Mouse (Mus musculus) E14TG2a.4 (cell line): ENCODE results near the gene Cwc27.

Source experiments
- H3K27me3 ChIP-seq: 2 replicates; pipeline ENCODE4 v1.6.1; 2014; ENCODE audit warnings: low read length, control low read depth; ENCODE audit not compliant: insufficient read depth
- H3K36me3 ChIP-seq: 2 replicates; pipeline ENCODE4 v1.6.1; 2014; ENCODE audit warnings: low read length, control low read depth; ENCODE audit not compliant: insufficient read depth
- H3K4me1 ChIP-seq: replicated peaks from 2 replicates; pipeline ENCODE4 v1.6.1; 2014; ENCODE audit warnings: low read depth, low read length, control low read depth
- H3K4me3 ChIP-seq: replicated peaks from 2 replicates; pipeline ENCODE4 v1.5.1; 2014; ENCODE audit warnings: mild to moderate bottlenecking, low read length
- H3K9me3 ChIP-seq: 2 replicates; pipeline ENCODE4 v1.6.1; 2014; ENCODE audit warnings: low read length, control low read depth
- CTCF ChIP-seq: conservative IDR thresholded peaks from 2 replicates; pipeline ENCODE4 v1.5.1; 2014; ENCODE audit warnings: low read length
- NANOG ChIP-seq: IDR thresholded peaks from 2 replicates; pipeline ENCODE4 v1.6.1; 2014; ENCODE audit warnings: borderline replicate concordance, low read length, mixed read lengths
- POU5F1 ChIP-seq: IDR thresholded peaks from 2 replicates; pipeline ENCODE4 v1.6.1; 2014; ENCODE audit warnings: low read length, borderline replicate concordance

Gene Cwc27

DNA sequence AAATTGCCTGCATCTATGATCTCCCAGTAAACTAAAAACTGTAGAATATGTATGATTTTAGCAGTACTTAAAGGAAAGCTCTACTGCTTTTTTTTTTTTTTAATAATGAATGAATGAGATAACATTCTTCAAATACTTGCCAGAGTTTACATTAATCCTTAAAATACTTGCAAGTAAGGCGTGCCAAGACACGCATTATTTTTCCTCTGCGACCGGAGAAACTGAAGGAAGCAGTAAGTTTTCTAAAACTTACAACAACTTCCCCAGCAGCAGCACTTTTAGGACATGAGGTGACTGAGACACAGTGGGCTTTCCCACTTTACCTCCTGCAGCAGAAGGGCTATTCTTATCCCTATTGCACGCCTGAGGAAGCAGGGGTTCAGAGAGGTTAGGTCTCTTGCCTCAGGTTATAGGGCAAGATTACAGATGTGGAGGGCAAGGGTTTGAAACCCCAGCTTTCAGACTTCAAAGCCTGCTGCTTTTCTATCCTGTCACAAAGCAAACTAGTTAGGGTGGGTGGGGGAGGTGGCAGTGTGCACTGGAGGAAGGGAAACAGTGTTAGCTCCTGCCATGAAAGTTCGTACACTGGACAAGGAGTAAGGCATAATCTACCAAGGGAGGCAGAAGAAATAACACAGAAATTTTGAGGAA lies 132.5 kb downstream of the Cwc27 start:
- Histone ChIP-seq H3K9me3 (peaks cover 14% of the 10 kb centered on the region), H3K4me3 (no peak overlapping the region), H3K27me3 (no peaks in the 10 kb centered on the region), H3K4me1 (peaks cover 5% of the 10 kb centered on the region; the same call in 1 of the 2 replicates), H3K36me3 (peaks cover 9% of the 10 kb centered on the region; the same call in 1 of the 2 replicates)
- TF ChIP-seq NANOG = no peak
- no peak for TF ChIP-seq CTCF
- TF ChIP-seq POU5F1 = no peak

DNA sequence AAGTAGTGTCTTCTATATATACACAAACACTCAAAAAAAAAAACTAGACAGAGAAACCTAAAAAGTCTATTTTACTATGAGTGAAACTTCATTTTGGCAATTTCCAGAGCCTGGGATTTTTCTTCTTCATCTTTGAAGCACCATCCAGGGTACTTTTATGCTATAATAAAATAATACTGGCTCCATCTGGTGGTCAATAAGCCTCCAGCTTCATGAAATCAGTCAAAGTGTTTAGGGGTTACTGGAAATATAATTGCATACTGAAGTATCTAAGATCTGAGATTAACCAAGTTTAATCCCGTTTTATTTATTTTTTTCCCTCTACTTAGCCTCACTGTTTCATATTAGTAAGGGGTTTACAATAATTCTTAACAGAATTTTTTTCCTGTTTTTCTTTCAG lies 135.7 kb downstream of the Cwc27 start:
- TF ChIP-seq NANOG (no peak), CTCF (no peak), POU5F1 (no peak)
- H3K4me1 ChIP-seq = peaks cover 5% of the 10 kb centered on the region; the same call in 1 of the 2 replicates
- peaks cover 42% of the 10 kb centered on the region for H3K9me3 ChIP-seq
- peaks cover 12% of the 10 kb centered on the region; the same call in 1 of the 2 replicates for H3K36me3 ChIP-seq
- H3K27me3 ChIP-seq = no peaks in the 10 kb centered on the region
- no peak overlapping the region for H3K4me3 ChIP-seq

DNA sequence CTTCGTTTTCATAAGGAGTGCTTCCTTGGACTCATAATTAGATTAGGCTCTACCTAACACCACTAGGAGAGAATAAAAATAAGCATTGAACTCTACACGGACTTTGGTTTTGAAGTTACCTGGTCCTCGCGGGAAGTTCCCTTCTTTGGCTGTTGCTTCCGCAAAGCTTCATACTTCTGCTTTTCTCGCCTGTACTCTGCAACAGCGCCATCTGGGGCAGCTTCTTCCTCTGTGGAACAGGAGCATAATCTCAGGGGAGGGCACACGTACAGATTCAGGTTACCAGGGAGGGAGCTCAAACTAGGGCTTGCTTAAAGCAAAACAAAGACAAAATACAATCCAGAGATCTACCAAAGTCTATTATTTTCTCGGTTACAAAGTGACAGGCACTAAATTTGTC lies 155.8 kb downstream of the Cwc27 start:
- Histone ChIP-seq H3K4me1 (no peaks in the 10 kb centered on the region), H3K36me3 (peaks cover 20% of the 10 kb centered on the region), H3K27me3 (no peaks in the 10 kb centered on the region), H3K9me3 (peaks cover 15% of the 10 kb centered on the region), H3K4me3 (peak overlapping the region; percentile 61)
- TF ChIP-seq NANOG = no peak
- peak; percentile 24 for TF ChIP-seq CTCF
- TF ChIP-seq POU5F1 = no peak

GRCm38 (mm10) chr13:104660042-104660680 lies 156.8 kb downstream of the Cwc27 start:
- H3K27me3 ChIP-seq = no peaks in the 10 kb centered on the region
- H3K36me3 ChIP-seq = peaks cover 20% of the 10 kb centered on the region
- H3K4me1 ChIP-seq = no peaks in the 10 kb centered on the region
- TF ChIP-seq POU5F1 = no peak
- no peak for TF ChIP-seq NANOG
- TF ChIP-seq CTCF = no peak
- H3K9me3 ChIP-seq = peaks cover 15% of the 10 kb centered on the region
- H3K4me3 ChIP-seq = peak overlapping the region; percentile 61

GRCm38 (mm10) chr13:104656666-104657272 lies 160.2 kb downstream of the Cwc27 start:
- peaks cover 20% of the 10 kb centered on the region for H3K36me3 ChIP-seq
- no peaks in the 10 kb centered on the region for H3K27me3 ChIP-seq
- TF ChIP-seq CTCF (no peak), NANOG (no peak), POU5F1 (no peak)
- H3K4me3 ChIP-seq = no peak overlapping the region
- no peaks in the 10 kb centered on the region for H3K4me1 ChIP-seq
- H3K9me3 ChIP-seq = peaks cover 15% of the 10 kb centered on the region

- no peaks in the 10 kb centered on the region for H3K4me1 ChIP-seq
- TF ChIP-seq NANOG = no peak
- no peak for TF ChIP-seq POU5F1
- TF ChIP-seq CTCF = no peak
- H3K4me3 ChIP-seq = no peak overlapping the region
- H3K9me3 ChIP-seq = peaks cover 3% of the 10 kb centered on the region; the same call in 1 of the 2 replicates
- H3K27me3 ChIP-seq = no peaks in the 10 kb centered on the region
- H3K36me3 ChIP-seq = peaks cover 17% of the 10 kb centered on the region
Measured at GRCm38 (mm10) chr13:104655137-104655536, 161.8 kb downstream of the Cwc27 start.

DNA sequence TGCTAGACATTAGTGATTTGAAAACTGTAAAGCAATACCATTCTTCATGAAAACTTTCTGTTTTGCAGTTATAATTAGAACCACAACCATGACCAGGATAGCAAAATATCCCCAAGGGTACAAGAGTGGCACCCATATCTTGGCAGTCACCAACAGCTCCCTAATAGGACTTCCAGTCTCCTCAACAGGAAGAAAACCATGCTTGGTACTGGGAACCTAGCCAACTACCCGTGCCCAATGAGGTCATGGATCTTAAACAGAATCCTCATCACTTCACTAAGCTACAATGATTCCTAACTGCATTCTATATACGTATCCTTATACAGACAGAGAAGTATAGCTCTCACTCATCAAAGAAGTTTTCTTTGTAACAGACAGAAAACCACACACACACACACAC lies 165.2 kb downstream of the Cwc27 start:
- Histone ChIP-seq H3K4me1 (no peaks in the 10 kb centered on the region), H3K27me3 (no peaks in the 10 kb centered on the region), H3K4me3 (no peak overlapping the region), H3K36me3 (peaks cover 3% of the 10 kb centered on the region; the same call in 1 of the 2 replicates), H3K9me3 (no peaks in the 10 kb centered on the region)
- no peak for TF ChIP-seq POU5F1
- TF ChIP-seq CTCF = no peak
- no peak for TF ChIP-seq NANOG

- Histone ChIP-seq H3K27me3 (no peaks in the 10 kb centered on the region), H3K4me1 (no peaks in the 10 kb centered on the region), H3K4me3 (no peak overlapping the region), H3K9me3 (no peaks in the 10 kb centered on the region), H3K36me3 (peaks cover 5% of the 10 kb centered on the region)
- TF ChIP-seq POU5F1 (no peak), CTCF (no peak), NANOG (no peak)
Measured at GRCm38 (mm10) chr13:104650654-104651053, 166.3 kb downstream of the Cwc27 start.
